Mouse (Mus musculus): ENCODE data around the gene Krba1.

Gene Krba1

GRCm38 (mm10) chr6:48448527-48448926, 53.1 kb downstream of the Krba1 start:
- in situ Hi-C loops (cut with MboI), result no loop called here

GRCm38 (mm10) chr6:48452151-48452550, 56.8 kb downstream of the Krba1 start:
- in situ Hi-C loops (cut with MboI), result no loop called here

- in situ Hi-C loops (cut with MboI), result no loop called here
Measured at GRCm38 (mm10) chr6:48452771-48453170, 57.4 kb downstream of the Krba1 start.

- in situ Hi-C loops (cut with MboI), result no loop called here
Measured at GRCm38 (mm10) chr6:48464966-48465679, 69.7 kb downstream of the Krba1 start.

- in situ Hi-C loops (cut with MboI), result no loop called here
Measured at GRCm38 (mm10) chr6:48466715-48467114, 71.3 kb downstream of the Krba1 start.

- in situ Hi-C loops (cut with MboI), result no loop called here
Measured at GRCm38 (mm10) chr6:48467490-48467889, 72.1 kb downstream of the Krba1 start.
